Mouse (Mus musculus): ENCODE measurements around the gene Dhx16. TPM values are rescaled to one million over a fixed set of nuclear protein-coding genes. Genes with fewer than 3 reads are reported as not detected.
"Not testable (repeated sequence)": the region's sequence is repeated elsewhere in the genome, so short reads cannot be mapped to it uniquely, and the experiment has no call there.

The Dhx16 gene
- 10 to 100 TPM; 37.5 to 40.8 TPM for total RNA-seq (2021)
- long read RNA-seq, experiment 1, transcript Dhx16-201 (20 exons, 3,351 nt): major isoform, 26 of 50 reads
- long read RNA-seq, experiment 1, partial matches to known transcripts: 9 of 50 reads
- long read RNA-seq, experiment 1, other reads (novel, unspliced or antisense): 15 of 50 reads
- long read RNA-seq, experiment 2, transcript Dhx16-201 (20 exons, 3,351 nt): major isoform, 13 of 19 reads
- long read RNA-seq, experiment 2, partial matches to known transcripts: 3 of 19 reads
- long read RNA-seq, experiment 2, other reads (novel, unspliced or antisense): 3 of 19 reads

DNA sequence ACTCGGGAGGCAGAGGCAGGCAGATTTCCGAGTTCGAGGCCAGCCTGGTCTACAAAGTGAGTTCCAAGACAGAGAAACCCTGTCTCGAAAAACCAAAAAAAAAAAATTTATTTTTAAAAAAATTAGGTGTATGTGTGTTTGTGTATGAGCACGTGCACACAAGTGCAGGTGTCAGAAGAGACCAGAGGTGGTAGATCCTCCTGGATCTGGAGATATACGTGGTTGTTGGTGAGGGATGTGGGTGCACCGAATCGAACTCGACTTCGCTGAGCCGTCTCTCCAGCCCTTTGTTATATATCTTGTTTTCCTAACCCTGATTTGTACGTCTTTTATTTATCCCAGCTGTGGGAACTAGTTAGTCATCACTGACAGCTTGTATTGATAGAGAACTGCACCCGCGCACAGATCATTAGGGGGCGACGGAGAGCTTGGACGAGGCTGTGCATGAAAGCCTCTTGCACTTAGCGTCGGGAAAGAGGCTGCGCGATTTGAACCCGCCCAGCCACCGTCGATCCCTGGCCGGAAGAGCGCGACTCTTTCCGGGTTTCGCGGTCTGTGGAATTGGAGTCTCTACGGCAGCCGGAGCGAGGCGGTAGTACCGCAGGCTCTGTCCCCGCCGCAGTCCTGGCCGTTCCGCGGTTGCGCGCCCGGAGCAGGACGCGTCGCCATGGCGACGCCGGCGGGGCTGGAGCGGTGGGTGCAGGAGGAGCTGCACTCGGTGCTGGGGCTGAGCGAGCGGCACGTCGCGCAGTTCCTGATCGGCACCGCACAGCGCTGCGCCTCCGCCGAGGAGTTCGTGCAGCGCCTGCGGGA, at the start of gene Dhx16:
Gene Dhx16, plus strand, starts transcription at position 575 of the 813 bp plus-strand sequence.
- DNase-seq: peak; percentile 96 to 98

DNA sequence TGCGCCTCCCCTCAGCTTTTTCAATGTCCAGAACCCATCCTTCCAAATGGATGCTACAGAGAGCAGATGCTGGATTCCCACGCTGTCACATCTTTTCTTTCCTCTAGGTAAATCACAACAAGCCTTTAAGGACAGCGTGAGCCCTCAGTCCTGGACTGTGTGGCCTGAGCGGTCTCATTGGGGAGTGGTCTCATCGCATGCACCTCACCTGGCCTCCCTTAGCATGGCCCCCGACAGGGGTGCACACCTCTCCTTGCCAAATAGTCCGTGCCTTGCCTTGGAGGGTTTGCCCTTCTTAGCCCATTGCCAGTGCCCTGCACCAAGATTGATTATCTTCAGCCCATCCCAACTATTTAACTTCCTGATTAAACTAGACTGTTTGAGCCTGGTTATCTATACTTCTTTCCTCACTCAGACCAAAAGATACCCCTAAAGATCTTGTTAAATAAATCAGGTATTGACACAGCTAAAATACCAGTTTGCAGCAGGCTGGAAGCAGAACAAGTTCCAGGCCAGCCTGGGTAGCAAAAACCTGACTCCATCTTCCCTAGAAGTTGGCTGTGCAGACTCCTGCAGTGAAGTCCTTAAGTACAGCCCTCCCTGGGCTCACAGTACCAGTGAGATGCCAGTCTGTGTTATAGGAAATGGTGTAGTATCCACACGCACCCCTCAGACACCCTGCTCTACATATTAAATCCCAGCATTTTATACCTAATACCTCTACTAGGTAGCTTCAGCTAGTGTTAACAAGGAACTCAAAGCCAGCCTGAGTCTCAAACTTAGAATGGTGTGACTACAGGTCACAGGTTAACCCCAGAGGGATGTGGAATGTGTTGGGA, 47.0 kb upstream of the Dhx16 start:
- no peak for DNase-seq

DNA sequence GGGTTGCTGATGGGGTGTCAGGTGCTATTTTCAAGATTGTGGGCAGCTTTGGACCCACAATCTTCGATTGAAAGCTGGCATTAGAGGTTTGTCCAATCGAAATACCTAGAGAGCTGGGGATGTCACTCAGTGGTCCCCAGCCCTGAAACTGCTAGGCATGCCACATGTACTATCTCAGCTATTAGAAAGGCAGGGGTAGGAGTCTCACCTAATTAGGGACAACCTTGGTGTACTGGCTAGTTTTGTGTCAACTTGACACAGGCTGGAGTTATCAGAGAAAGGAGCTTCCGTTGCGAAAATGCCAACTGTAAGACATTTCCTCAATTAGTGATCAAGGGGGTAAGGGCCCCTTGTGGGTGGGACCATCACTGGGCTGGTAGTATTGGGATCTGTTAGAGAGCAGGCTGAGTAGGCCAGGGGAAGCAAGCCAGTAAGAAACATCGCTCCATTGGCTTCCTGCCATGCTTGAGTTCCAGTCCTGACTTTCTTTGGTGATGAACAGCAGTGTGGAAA, 46.3 kb upstream of the Dhx16 start:
- no peak for DNase-seq

DNA sequence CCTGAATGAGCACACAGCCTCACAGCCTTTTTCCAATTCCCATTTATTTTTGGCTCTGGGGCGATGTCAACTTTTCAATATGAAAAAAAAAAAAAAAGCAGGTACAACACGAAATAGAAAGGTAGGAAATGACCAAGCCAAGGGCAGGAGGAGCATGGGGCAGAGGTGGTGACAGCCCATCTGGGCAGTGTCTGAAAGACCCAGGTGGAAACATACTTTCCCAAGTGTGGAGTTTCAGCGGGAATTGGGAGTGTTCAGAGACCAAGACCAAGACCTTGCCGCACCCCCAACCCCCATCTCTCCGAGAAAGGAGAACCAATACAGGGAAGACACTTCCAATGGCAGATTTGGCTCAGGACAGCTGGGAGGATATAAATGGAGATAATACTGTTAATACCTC, 45.7 kb upstream of the Dhx16 start:
- no peak for DNase-seq

DNA sequence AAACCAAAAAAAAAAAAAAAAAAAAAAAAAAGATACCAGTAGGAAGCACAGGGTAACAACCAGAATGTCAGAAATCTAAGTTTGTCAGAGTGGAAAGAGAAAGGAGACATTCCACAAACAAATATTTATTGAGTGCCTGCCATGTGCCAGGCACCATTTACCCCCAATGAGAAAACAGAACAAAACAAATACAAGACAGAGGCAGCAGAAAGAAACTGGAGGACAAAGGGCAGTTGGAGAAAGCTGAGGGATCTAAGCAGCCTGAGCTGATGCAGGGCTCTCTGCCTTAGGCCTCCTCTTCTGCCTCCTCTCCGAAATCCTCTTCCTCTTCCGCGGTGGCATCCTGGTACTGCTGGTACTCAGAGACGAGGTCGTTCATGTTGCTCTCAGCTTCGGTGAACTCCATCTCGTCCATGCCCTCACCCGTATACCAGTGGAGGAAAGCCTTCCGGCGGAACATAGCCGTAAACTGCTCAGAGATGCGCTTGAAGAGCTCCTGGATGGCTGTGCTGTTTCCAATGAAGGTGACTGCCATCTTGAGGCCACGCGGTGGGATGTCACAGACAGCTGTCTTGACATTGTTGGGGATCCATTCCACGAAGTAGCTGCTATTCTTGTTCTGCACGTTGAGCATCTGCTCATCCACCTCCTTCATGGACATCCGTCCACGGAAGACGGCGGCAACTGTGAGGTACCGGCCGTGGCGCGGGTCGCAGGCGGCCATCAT, 44.8 kb upstream of the Dhx16 start:
- no peak for DNase-seq

DNA sequence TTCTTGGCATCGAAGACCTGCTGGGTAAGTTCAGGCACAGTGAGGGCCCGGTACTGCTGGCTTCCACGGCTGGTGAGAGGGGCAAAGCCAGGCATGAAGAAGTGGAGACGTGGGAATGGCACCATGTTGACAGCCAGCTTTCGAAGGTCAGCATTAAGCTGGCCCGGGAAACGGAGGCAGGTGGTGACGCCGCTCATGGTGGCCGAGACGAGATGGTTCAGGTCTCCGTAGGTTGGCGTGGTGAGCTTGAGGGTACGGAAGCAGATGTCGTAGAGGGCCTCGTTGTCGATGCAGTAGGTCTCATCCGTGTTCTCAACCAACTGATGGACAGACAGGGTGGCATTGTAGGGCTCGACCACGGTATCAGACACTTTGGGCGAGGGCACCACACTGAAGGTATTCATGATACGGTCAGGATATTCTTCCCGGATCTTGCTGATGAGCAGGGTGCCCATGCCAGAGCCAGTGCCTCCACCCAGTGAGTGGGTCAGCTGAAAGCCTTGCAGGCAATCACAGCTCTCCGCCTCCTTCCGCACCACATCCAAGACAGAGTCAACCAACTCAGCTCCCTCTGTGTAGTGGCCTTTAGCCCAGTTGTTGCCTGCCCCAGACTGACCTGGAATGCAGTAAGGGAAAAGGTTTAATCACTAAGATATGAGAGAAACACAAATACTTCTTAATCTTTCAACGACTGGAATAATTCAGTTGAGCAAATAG, 44.0 kb upstream of the Dhx16 start:
- DNase-seq: no peak

DNA sequence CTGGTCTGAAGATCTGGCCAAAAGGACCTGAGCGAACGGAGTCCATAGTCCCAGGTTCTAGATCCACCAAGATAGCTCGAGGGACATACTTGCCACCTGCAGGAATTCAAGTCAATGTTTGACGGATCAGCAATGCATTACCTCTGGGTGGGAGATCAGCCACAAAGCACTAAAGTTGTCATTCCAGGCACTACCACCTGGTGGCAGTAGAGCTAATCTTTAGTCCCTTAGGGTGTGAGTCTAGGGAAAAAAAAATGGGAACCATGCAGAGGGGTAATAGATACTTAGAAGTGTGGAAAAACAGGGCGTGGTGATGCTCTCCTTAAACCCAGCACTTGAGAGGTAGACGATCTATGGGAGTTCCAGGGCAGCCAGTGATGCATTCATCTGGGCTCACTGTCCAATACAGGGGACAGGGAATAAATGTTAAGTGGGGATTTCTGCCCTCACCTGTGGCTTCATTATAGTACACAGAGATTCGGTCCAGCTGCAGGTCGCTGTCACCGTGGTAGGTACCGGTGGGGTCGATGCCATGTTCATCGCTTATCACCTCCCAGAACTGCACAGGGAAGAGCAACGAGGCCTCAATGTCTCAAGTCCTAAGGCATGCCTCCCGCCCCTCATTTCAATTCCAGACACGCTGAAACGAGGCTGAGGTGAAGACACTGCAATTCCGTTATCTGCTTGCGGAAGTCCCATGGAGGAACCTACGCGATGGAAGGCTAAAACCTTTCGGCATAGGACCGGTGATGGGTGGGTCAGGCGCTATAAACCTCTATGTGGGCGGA, 43.2 kb upstream of the Dhx16 start:
- peak; percentile 80 to 82 for DNase-seq

DNA sequence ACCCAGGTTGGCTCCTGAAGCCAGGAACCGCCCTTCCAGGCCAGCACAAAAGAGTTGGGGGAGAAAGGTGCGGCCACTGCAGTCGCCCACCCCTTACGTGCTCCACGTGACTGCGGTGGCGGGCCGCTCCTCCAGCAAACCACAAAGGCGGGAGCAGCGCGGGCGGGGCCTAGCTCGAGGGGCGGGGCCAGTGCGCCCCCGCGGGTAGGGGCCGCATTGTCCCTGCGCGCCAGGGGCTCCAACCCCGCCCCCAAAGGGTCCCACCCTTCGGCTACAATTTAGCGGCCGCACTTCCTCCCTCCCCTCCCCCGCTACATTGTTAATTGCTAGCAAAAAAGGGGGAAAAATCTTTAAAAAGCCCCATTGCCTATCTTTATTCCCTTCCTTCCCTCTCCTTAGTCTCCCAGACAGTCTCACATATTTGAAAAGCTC, 42.6 kb upstream of the Dhx16 start:
- peak; percentile 90 to 94 for DNase-seq

DNA sequence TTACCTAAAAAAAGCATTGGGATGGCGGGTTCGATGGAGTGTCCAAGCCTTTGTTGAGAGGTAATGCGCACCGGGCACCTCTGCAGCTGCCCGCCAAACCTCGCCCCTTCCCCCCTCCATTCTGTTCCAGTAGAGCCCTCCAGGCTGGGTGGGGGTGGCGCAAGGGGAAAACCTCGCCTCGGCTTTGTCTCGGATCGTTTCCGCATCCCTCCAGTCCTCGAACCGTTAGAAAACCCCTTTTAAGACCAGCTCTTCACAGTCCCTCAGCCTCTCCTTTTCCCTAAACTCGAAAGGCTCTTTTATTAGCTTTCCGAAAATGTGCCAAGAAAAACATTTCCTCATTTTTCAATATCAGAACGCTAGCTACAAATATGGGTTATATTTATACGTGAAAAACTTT, 42.1 kb upstream of the Dhx16 start:
- DNase-seq: peak; percentile 49 to 74

DNA sequence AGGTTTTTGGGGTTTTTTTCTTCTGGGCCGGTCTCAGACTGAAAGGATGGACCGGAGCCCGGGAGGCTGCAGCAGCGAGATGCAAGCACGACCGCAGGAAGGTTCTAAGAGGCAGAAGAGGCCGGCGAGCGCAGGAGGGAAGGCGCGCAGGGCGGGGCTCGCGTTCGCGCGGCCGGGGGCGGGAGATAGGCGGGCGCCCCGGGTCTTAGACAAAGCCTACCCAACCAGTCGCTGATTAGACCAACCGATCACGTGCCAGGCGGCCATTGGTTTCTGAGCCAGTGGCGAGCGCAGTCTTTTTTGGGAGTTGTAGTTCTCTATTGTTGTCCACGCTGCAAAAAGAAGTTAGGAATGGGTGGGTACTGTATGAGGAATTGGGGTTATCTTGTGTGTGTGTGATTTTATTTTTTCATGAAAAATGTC, 41.5 kb upstream of the Dhx16 start, which contains the start of gene Tubb5:
Gene Tubb5, minus strand, starts transcription at position 185 of the 423 bp plus-strand sequence.
- peak; percentile 98 for DNase-seq

DNA sequence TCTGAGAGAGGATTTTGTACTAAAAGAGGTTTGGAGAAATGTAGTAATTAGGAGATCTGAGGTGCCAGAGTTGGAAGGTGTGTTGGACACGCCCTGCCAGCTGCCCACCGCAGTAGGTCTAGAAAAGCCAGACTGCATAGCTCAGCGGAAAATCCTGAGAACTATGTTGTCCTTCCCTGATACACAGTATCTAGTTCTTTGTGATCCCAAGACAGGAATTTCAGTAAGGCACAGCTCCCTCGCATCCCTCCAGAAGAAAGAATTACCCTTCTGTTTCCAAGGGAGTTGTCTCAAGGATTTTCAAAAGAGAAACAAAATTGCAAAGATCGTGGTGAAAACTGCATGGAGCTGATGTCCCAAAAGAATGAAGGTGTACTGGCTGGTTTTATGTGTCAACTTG, 41.0 kb upstream of the Dhx16 start:
- no peak for DNase-seq

DNA sequence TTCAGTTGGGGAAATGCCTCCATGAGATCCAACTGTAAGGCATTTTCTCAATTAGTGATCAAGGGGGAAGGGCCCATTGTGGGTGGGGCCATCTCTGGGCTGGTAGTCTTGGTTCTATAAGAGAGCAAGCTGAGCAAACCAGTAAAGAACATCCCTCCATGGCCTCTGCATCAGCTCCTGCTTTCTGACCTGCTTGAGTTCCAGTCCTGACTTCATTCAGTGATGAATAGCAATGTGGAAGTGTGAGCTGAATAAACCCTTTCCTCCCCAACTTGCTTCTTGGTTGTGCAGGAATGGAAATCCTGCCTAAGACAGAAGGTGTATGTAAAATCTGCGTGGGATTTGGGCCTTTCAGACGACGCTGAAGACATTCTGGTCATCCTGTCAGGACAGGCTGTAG, 40.6 kb upstream of the Dhx16 start:
- DNase-seq: not testable (repeated sequence)

DNA sequence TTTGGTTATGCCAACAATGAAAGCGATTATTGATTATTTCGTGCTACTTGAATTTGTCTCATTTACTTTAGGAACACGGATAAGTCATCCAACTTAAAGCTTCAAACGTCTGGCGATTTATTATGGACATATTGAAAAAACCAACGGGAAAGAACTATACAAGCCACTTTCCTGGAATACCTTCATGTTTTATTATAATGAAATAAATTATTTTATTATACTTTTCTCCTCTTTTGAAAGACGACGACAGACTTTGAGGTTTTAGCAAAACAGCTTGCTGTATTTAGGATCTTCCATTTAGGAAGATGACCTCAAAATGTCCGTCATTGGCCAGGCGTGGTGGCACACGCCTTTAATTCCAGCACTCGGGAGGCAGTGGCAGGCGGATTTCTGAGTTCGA, 39.1 kb upstream of the Dhx16 start:
- DNase-seq: no peak

DNA sequence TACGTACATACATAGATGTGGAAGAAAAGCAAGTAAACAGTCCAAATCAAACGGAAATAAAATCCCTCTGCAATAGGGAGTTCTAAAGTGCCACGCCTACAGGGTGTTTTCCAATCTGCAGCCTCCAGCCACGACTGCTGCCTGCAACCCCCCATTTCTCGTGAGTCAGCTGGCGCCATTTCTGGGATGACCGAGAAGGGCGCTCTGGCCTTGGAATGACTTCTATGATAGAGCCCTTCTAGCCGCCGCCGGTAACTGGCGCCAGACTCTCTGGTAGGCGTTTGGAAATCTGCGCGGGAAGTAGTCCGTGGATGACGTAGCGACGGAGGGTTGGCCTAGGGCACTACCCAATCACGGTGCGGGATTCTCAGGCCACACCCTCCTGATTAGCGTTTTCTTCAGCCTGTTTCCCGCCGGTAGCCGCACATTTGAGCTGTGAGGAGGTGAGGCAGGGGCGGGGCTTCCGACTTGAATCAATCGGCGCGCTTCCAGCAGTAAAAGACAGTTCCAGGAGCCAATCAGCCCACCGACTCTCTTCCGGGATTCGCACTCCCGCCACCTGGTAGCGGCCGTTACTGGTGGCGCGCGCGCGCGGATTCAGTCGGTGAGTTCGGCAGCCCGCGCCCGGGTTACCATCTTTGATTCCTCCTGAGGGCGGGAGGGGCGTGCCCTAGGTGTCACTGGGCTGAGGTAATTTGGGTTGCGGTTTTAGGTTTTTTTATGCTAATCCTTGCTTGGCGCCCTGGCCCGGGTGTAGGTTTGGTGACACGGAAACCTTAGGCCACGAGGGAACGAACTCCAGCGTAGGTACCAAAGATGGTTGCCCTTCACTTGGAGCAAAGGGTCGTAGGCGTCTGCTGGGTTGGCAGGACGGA, 38.3 kb upstream of the Dhx16 start, which contains the start of gene Mdc1:
Gene Mdc1, plus strand, starts transcription at position 440 of the 875 bp plus-strand sequence.
- peak; percentile 98 to 99 for DNase-seq

DNA sequence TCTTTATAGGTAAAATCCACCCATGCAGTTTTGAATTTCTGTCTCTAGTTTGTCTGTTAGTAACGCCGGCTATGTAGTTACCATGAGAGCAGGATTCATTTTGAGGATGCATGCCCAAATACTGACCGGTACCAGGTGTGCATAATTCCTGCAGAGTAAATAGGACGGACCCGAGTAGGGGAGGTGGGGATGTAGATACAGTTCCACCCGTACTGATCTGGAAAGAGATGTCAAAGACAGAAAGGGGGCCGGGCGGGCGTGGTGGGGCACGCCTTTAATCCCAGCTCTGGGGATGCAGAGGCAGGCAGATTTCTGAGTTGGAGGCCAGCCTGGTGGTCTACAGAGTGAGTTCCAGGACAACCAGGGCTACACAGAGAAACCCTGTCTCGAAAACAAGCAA, 37.6 kb upstream of the Dhx16 start:
- DNase-seq: no peak

DNA sequence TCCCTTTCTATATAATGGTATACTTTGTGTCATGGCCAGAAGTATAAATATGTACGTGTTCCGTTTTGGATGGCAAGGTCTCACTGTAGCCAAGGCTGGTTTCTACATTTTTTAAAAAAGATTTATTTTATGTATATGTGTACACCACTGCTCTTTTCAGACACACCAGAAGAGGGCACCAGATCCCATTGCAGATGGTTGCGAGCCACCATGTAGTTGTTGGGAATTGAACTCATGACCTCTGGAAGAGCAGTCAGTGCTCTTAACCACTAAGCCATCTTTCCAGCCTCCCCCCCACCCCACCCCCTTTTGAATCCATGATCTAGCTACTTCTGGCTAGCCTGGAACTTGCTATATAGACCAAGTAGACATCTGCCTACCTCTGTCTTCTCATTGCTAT, 36.1 kb upstream of the Dhx16 start:
- DNase-seq: no peak

DNA sequence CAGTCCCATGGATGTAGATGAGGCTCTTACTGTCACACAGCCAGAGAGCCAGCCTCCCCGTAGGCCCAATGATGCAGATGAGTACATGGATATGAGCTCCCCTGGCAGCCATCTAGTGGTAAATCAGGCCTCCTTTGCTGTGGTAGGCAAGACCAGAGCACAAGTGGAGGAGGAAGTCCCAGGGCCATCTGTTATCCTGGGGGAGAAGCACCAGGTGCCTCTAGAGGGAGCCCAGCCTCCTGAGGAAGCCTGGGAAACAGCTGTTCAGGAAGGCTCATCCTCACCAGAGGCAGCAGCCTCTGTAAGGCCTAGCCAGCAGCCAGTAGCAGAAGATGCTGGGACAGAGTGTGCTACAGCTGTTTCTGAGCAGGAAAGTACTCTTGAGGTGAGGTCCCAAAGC, 31.5 kb upstream of the Dhx16 start:
- peak in 1 of 2 experiments; percentile 50 for DNase-seq

DNA sequence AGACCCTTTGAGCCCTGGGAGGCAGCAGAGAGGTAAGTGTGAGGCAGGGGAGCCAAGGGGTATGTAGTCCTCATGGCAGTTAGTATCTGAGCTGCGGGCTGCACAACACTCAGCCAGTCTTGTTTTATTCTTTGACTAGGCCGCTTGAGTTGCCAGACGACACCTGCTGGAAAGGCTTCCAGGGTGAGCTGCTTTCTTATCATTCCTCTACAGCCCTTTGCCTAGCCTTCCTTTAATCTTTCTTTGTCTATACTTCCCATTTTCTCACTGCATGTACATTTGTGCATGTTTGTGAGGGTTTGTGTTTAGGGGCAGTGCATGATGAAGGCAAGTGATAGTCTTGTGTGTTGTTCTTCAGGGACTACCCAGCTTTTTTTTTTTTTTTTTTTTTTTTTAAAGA, 28.6 kb upstream of the Dhx16 start:
- DNase-seq: no peak

DNA sequence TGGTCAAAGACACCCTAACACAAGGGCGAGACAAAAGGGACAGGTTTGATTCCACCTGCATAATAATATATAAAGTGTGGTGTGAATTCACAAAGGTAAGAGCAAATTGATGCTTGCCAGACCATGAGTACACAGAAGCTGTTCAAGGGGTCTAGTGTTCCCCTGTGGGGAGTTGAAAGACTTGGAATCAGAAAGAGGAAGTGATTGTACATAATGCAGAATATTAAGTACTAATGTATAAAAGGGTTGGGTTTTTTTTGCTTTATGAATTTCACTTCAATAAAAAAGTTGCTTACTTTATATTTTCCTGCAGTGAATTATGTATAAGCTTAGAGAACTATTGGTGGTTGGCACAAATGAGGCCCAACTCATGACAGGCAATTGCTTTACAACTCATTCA, 20.2 kb upstream of the Dhx16 start:
- DNase-seq: no peak
